Mouse (Mus musculus) forebrain, embryonic 10.5 days (tissue): Measurements from ENCODE around the gene Sf3a3. TPM values are rescaled to one million over a fixed set of nuclear protein-coding genes. Genes with fewer than 3 reads are reported as not detected.
A peak's percentile ranks its signal among the peaks of the same experiment; 100 is the strongest.

Experiments used
- DNase-seq: peaks from one replicate; pipeline ENCODE4 v3.0.0-alpha.2; 2017; ENCODE audit warnings: low spot score; ENCODE audit errors: extremely low spot score
- H3K27ac ChIP-seq: fragments of 300-500 bp; sonication (generic); 2 replicates; pipeline ENCODE4 v1.5.1; 2016; ENCODE audit warnings: mild to moderate bottlenecking
- H3K27me3 ChIP-seq: fragments of 300-500 bp; sonication (generic); 2 replicates; pipeline ENCODE4 v1.6.1; 2016; ENCODE audit warnings: mild to moderate bottlenecking; ENCODE audit not compliant: poor library complexity, severe bottlenecking
- H3K36me3 ChIP-seq: fragments of 300-500 bp; sonication (generic); replicated peaks from 2 replicates; pipeline ENCODE4 v1.6.1; 2016; ENCODE audit warnings: mild to moderate bottlenecking, moderate library complexity
- H3K4me1 ChIP-seq: fragments of 300-500 bp; sonication (generic); 2 replicates; pipeline ENCODE4 v1.6.1; 2016
- H3K4me3 ChIP-seq: fragments of 300-500 bp; sonication (generic); 2 replicates; pipeline ENCODE4 v1.5.1; 2016; ENCODE audit warnings: mild to moderate bottlenecking, moderate library complexity
- H3K9me3 ChIP-seq: fragments of 300-500 bp; sonication (generic); 2 replicates; pipeline ENCODE4 v1.6.1; 2016; ENCODE audit warnings: mild to moderate bottlenecking, moderate library complexity
- WGBS: fragments of 180-500 bp; shearing (Covaris S2); methylation state at CpG from one replicate; pipeline ENCODE4 v1.1.7; 2016; 5-methylcytosine and 5-hydroxymethylcytosine counted together
- polyA plus RNA-seq: library from polyadenylated mRNA; unstranded; fragments of >200 nt; fragmentation: Nextera tagmentation; extraction: Ambion mirVana; gene quantifications from 2 replicates; pipeline ENCODE4 v1.2.1, GENCODE M21; 2016

The Sf3a3 gene
- polyA plus RNA-seq, 1 experiment from 2014 or later = 269 TPM

- 91% methylated on average over 8 of the region's 8 CpGs for WGBS
- peaks cover 89% of the 10 kb centered on the region for H3K36me3 ChIP-seq
- H3K27ac ChIP-seq = no peak overlapping the region
- no peak overlapping the region for H3K4me3 ChIP-seq
- H3K9me3 ChIP-seq = no peaks in the 10 kb centered on the region
- H3K4me1 ChIP-seq = no peaks in the 10 kb centered on the region
- DNase-seq = no peak
- no peaks in the 10 kb centered on the region for H3K27me3 ChIP-seq
Measured at GRCm38 (mm10) chr4:124685453-124685852, 29.1 kb upstream of the Sf3a3 start.

GRCm38 (mm10) chr4:124685897-124686402 is 28.6 kb upstream of the Sf3a3 start:
- H3K27ac ChIP-seq = no peak overlapping the region
- H3K4me3 ChIP-seq = no peak overlapping the region
- H3K27me3 ChIP-seq = no peaks in the 10 kb centered on the region
- H3K4me1 ChIP-seq = peaks cover 5% of the 10 kb centered on the region
- peaks cover 85% of the 10 kb centered on the region for H3K36me3 ChIP-seq
- DNase-seq = no peak
- WGBS = 91% methylated on average over 8 of the region's 8 CpGs
- no peaks in the 10 kb centered on the region for H3K9me3 ChIP-seq

GRCm38 (mm10) chr4:124691455-124691854 is 23.1 kb upstream of the Sf3a3 start:
- no peak overlapping the region for H3K27ac ChIP-seq
- peaks cover 35% of the 10 kb centered on the region for H3K36me3 ChIP-seq
- no peaks in the 10 kb centered on the region for H3K9me3 ChIP-seq
- 89% methylated on average over 8 of the region's 8 CpGs for WGBS
- H3K4me1 ChIP-seq = peaks cover 43% of the 10 kb centered on the region
- no peak overlapping the region for H3K4me3 ChIP-seq
- DNase-seq = no peak
- peaks cover 23% of the 10 kb centered on the region for H3K27me3 ChIP-seq

DNA sequence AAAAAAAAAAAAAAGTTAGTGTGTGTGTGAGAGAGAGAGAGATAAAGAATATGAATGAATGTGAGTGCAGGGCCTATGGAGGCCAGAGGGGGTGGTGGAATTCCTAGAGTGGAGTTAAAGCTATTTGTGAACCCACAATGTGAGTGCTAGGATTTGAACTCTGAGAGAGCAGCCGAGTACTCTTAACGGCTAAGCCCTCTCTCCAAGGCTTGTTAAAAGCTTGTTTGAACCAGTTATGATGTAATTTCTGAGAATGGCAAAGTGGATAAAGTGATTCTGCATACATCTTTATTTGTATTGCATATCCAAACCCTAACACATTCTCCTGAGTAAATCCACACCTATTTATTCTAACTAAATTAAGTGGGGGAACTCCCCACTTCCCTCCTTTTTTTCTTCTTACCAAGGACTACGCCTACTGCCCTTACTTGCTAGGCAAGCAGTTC is 22.1 kb upstream of the Sf3a3 start:
- Histone ChIP-seq H3K27ac (peak overlapping the region; percentile 90), H3K4me1 (peaks cover 43% of the 10 kb centered on the region), H3K9me3 (no peaks in the 10 kb centered on the region), H3K4me3 (peak overlapping the region; percentile 96), H3K27me3 (peaks cover 23% of the 10 kb centered on the region), H3K36me3 (peaks cover 26% of the 10 kb centered on the region)
- DNase-seq = no peak
- 75% methylated on average over 3 of the region's 3 CpGs for WGBS

DNA sequence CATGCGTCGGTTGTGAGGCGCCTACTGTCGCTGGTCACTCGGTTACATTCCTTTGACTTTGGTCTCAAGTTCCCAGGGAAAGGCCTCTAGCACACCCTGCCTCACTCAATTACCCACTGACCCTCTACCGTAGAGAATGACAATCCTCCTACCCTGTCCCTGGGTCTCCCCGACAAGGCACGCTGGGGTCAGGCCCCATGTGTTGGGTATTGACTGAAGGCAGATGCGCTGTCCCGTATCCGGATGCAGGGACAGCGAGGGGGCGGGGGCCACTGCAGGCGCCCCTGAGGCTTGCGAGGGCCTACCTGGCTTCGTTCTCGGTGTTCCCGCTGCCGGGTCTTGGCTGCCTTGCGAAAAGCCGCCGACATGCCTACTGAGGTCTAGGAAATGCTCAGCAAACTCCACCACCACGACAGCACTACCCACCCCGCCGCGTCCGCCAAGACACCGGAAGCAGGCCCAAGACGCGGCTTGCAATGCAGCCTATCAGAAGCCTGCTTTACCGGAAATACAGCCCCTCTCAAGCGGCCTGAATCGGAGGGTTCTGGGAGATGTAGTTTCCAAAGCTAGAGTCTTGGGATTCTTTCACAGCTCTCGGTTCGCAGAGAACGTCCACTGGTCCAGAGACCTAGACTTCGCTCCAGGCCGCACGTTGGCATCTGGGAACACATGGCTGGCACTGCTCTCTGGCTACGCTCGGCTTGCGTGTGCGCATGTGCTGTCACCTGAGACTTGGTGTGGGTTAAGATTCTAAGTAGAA is 21.3 kb upstream of the Sf3a3 start, which contains the start of gene Utp11:
Gene Utp11, minus strand, starts transcription at position 466 of the 760 bp plus-strand sequence.
- peaks cover 43% of the 10 kb centered on the region for H3K4me1 ChIP-seq
- H3K27ac ChIP-seq = peak within 1 kb of the TSS; percentile 90
- no peaks in the 10 kb centered on the region for H3K9me3 ChIP-seq

DNA sequence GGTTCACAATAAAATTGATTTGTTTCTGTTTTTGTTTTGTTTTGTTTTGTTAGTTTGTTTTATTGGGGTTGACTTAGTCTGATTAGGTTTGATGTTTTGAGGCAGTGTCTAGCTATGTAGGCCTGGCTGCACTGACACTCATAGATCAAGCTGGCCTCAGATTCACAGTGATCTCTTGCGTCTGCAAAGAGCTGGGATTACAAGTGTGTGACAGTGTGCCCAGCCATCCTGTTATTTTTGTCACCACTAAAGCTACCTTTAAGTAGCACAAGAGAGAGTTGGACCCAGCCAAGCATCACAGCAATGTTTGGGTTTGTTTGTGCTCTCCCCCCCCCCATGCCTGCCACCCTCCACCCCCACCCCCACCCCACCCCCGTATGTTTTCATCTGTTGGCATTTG is 20.0 kb upstream of the Sf3a3 start:
- 77% methylated on average over 2 of the region's 2 CpGs for WGBS
- no peak for DNase-seq
- H3K27me3 ChIP-seq = peaks cover 37% of the 10 kb centered on the region
- H3K9me3 ChIP-seq = no peaks in the 10 kb centered on the region
- H3K4me3 ChIP-seq = no peak overlapping the region
- H3K36me3 ChIP-seq = peaks cover 5% of the 10 kb centered on the region
- no peak overlapping the region for H3K27ac ChIP-seq
- peaks cover 51% of the 10 kb centered on the region for H3K4me1 ChIP-seq

More for the DNA sequence above, 21.3 kb upstream of the Sf3a3 start, which contains the start of gene Utp11:
- under 1% methylated on average over 43 of the region's 43 CpGs for WGBS
- H3K36me3 ChIP-seq = peaks cover 17% of the 10 kb centered on the region
- peak within 1 kb of the TSS; percentile 96 for H3K4me3 ChIP-seq
- DNase-seq = peak; percentile 88
- peaks cover 25% of the 10 kb centered on the region for H3K27me3 ChIP-seq

GRCm38 (mm10) chr4:124695786-124696516 is 18.6 kb upstream of the Sf3a3 start:
- WGBS = 17% methylated on average over 18 of the region's 18 CpGs
- 0 out of 2 replicates have a peak overlapping the region, but pooled peaks have one; percentile 20 for H3K27ac ChIP-seq
- H3K9me3 ChIP-seq = no peaks in the 10 kb centered on the region
- H3K36me3 ChIP-seq = 0 out of 2 replicates have a peak, but pooled peaks cover 3% of the 10 kb centered on the region
- H3K4me1 ChIP-seq = peaks cover 60% of the 10 kb centered on the region
- peaks cover 41% of the 10 kb centered on the region for H3K27me3 ChIP-seq
- DNase-seq = no peak
- H3K4me3 ChIP-seq = 0 out of 2 replicates have a peak overlapping the region, but pooled peaks have one; percentile 3

DNA sequence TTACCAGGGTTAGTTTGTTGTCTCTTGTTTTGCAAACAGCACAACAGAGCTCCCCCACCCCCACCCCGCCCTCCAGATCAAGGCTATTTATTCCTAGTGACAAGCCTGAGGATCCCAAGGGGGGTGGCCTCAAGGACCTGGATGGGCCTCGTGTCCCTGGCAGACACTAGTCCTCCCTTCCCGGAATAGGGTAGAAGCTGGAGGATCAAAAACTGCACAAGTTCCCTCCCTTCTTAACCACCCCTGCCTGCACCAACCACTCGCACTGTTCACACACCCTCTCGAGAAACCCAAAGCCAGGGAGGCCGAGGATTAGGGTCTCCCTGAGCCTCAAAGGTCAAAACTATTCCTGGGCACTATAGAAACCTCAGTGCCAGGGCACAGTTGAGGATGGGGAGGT is 14.8 kb upstream of the Sf3a3 start:
- H3K4me3 ChIP-seq = peak overlapping the region; percentile 91
- no peak for DNase-seq
- WGBS = 4% methylated on average over 6 of the region's 6 CpGs
- H3K36me3 ChIP-seq = no peaks in the 10 kb centered on the region
- H3K4me1 ChIP-seq = peaks cover 69% of the 10 kb centered on the region
- peak overlapping the region; percentile 94 for H3K27ac ChIP-seq
- peaks cover 34% of the 10 kb centered on the region for H3K27me3 ChIP-seq
- H3K9me3 ChIP-seq = no peaks in the 10 kb centered on the region

GRCm38 (mm10) chr4:124700248-124700971 is 14.2 kb upstream of the Sf3a3 start, which contains the start of gene Fhl3:
Fhl3 (plus strand) TSS chr4:124700701.
- Histone ChIP-seq H3K27me3 (peaks cover 29% of the 10 kb centered on the region), H3K4me3 (peak within 1 kb of the TSS; percentile 91), H3K9me3 (no peaks in the 10 kb centered on the region), H3K4me1 (peaks cover 75% of the 10 kb centered on the region), H3K27ac (peak within 1 kb of the TSS; percentile 94), H3K36me3 (peaks cover under 1% of the 10 kb centered on the region; the same call in 1 of the 2 replicates)
- DNase-seq = peak; percentile 76
- WGBS = under 1% methylated on average over 51 of the region's 59 CpGs

GRCm38 (mm10) chr4:124701052-124701845 is 13.3 kb upstream of the Sf3a3 start:
- Histone ChIP-seq H3K27ac (peak overlapping the region; percentile 94), H3K4me1 (peaks cover 76% of the 10 kb centered on the region), H3K4me3 (peak overlapping the region; percentile 91), H3K9me3 (no peaks in the 10 kb centered on the region), H3K36me3 (peaks cover 9% of the 10 kb centered on the region), H3K27me3 (peaks cover 27% of the 10 kb centered on the region)
- DNase-seq = peak; percentile 37
- WGBS = under 1% methylated on average over 22 of the region's 22 CpGs

DNA sequence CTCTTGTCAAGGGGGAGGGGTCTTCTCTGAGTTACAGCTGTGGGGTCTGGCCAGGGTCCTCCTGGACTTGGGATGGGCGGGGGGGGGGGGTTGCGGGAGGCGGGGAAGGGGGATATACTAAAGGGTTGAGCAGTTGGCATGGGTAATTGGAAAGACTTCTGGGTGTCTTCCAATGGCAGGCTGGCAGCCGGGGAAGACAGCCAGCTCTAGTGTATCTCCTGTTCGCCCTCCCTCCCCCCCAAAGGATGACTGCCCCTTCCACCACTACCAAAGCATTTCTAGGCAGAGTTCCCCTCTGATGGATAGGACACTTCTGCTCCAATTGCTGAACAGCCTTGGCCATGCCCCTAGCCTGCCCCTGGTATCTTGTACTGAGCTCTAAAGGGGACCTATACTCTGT is 12.7 kb upstream of the Sf3a3 start:
- WGBS = 40% methylated on average over 3 of the region's 5 CpGs
- Histone ChIP-seq H3K27me3 (peaks cover 26% of the 10 kb centered on the region), H3K4me1 (peaks cover 74% of the 10 kb centered on the region), H3K36me3 (peaks cover 14% of the 10 kb centered on the region), H3K27ac (peak overlapping the region; percentile 94), H3K4me3 (peak overlapping the region; percentile 91), H3K9me3 (no peaks in the 10 kb centered on the region)
- DNase-seq = no peak
